Mouse (Mus musculus): ENCODE measurements around the gene Cdkn2aipnl. TPM values are rescaled to one million over a fixed set of nuclear protein-coding genes. Genes with fewer than 3 reads are reported as not detected.

Gene Cdkn2aipnl
- polyA plus RNA-seq, 1 experiment from 2014 or later = 104 TPM

DNA sequence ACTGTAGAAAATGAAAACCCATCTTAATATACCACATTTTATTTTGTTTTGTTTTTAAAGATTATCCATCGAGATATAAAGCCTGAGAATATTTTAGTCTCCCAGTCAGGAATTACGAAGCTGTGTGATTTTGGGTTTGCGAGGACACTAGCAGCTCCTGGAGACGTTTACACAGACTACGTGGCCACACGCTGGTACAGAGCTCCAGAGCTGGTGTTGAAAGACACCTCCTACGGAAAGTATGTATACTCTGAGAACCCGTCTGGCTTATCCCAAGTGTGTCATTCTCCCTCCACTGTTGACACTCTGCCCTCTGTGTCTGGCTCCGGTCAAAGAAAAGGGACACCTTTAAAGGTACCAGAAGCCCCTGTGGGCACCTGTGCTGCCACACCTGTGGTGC is 50.8 kb downstream of the Cdkn2aipnl start:
- Histone ChIP-seq H3K4me1 (no peaks in the 10 kb centered on the region), H3K9ac (no peak overlapping the region), H3K27me3 (no peaks in the 10 kb centered on the region), H3K9me3 (no peaks in the 10 kb centered on the region), H3K4me3 (no peak overlapping the region), H3K27ac (no peak overlapping the region), H3K4me2 (replicated peaks) (no peak overlapping the region), H3K36me3 (peaks cover 5% of the 10 kb centered on the region; the same call in 1 of the 2 replicates)
- 80% methylated on average over 9 of the region's 9 CpGs for WGBS
- ATAC-seq (ENCODE audit: insufficient number of reproducible peaks, insufficient read depth, low FRiP score, low TSS enrichment) = no peak

Other genes starting within 250 kb of the Cdkn2aipnl start
- 14.6 and 15.1 TPM in 2 replicates for gene Sec24a, start 204.0 kb upstream of the Cdkn2aipnl start, polyA plus RNA-seq (2016; fragmentation: Nextera tagmentation; extraction: Ambion mirVana)
- 91.6 and 93.1 TPM in 2 replicates for gene Sar1b, start 204.0 kb upstream of the Cdkn2aipnl start, polyA plus RNA-seq (2016; fragmentation: Nextera tagmentation; extraction: Ambion mirVana)
- gene Jade2, start 110.0 kb upstream of the Cdkn2aipnl start, polyA plus RNA-seq (2016; fragmentation: Nextera tagmentation; extraction: Ambion mirVana) = 1.8 and 2.1 TPM in 2 replicates
- gene Ube2b, start 33.1 kb downstream of the Cdkn2aipnl start, polyA plus RNA-seq (2016; fragmentation: Nextera tagmentation; extraction: Ambion mirVana) = 228 and 235 TPM in 2 replicates
- 13.4 TPM in 2 replicates for gene Cdkl3, start 36.6 kb downstream of the Cdkn2aipnl start, polyA plus RNA-seq (2016; fragmentation: Nextera tagmentation; extraction: Ambion mirVana)
- gene Ppp2ca, start 131.0 kb downstream of the Cdkn2aipnl start, polyA plus RNA-seq (2016; fragmentation: Nextera tagmentation; extraction: Ambion mirVana) = 106 and 108 TPM in 2 replicates
- not detected in 2 replicates for gene Olfr1373, start 177.9 kb downstream of the Cdkn2aipnl start, polyA plus RNA-seq (2016; fragmentation: Nextera tagmentation; extraction: Ambion mirVana)
- gene Olfr1371, start 246.3 kb downstream of the Cdkn2aipnl start, polyA plus RNA-seq (2016; fragmentation: Nextera tagmentation; extraction: Ambion mirVana) = not detected in 2 replicates